Mouse (Mus musculus): ENCODE measurements around the gene Sectm1a. TPM values are rescaled to one million over a fixed set of nuclear protein-coding genes. Genes with fewer than 3 reads are reported as not detected.
"Not testable (repeated sequence)": the region's sequence is repeated elsewhere in the genome, so short reads cannot be mapped to it uniquely, and the experiment has no call there.

Sectm1a gene
- polyA plus RNA-seq, 1 experiment = not detected

GRCm38 (mm10) chr11:121047826-121048399, 33.1 kb downstream of the Sectm1a start:
- no peak overlapping the region for H3K4me3 ChIP-seq (ENCODE audit: insufficient read depth, poor library complexity, severe bottlenecking)
- H3K36me3 ChIP-seq (ENCODE audit: control insufficient read depth, insufficient read depth) = no peaks in the 10 kb centered on the region
- no peaks in the 10 kb centered on the region for H3K79me2 ChIP-seq (ENCODE audit: control insufficient read depth, insufficient read depth)
- H3K79me3 ChIP-seq (ENCODE audit: low read depth) = no peaks in the 10 kb centered on the region
- TF ChIP-seq USF1 (IDR thresholded peaks at IDR 0.05; ENCODE audit: low read depth) (no peak), MYOD1 (IDR thresholded peaks at IDR 0.05; ENCODE audit: control insufficient read depth, insufficient read length, low read depth) (no peak), CTCF (IDR thresholded peaks at IDR 0.05; ENCODE audit: control insufficient read depth, insufficient read depth, insufficient read length) (no peak), MAX (IDR thresholded peaks at IDR 0.05) (no peak), CEBPB (IDR thresholded peaks at IDR 0.05; ENCODE audit: low read depth) (no peak), MYOG (IDR thresholded peaks at IDR 0.05; ENCODE audit: control insufficient read depth, extremely low read depth, insufficient read length) (no peak), FOSL1 (IDR thresholded peaks at IDR 0.05; ENCODE audit: insufficient read depth, low read length, poor library complexity, severe bottlenecking) (no peak)
- H3K27me3 ChIP-seq (ENCODE audit: control insufficient read depth, insufficient read depth, insufficient read length) = no peaks in the 10 kb centered on the region
- no peak overlapping the region for H3ac ChIP-seq (ENCODE audit: control insufficient read depth, insufficient read length, low read depth)

GRCm38 (mm10) chr11:121045286-121045685, 35.7 kb downstream of the Sectm1a start:
- no peak overlapping the region for H3K4me3 ChIP-seq (ENCODE audit: insufficient read depth, poor library complexity, severe bottlenecking)
- H3K36me3 ChIP-seq (ENCODE audit: control insufficient read depth, insufficient read depth) = no peaks in the 10 kb centered on the region
- no peaks in the 10 kb centered on the region for H3K27me3 ChIP-seq (ENCODE audit: control insufficient read depth, insufficient read depth, insufficient read length)
- TF ChIP-seq FOSL1 (IDR thresholded peaks at IDR 0.05; ENCODE audit: insufficient read depth, low read length, poor library complexity, severe bottlenecking) = no peak
- TF ChIP-seq MYOG (IDR thresholded peaks at IDR 0.05; ENCODE audit: control insufficient read depth, extremely low read depth, insufficient read length) = no peak
- TF ChIP-seq MAX (IDR thresholded peaks at IDR 0.05) = no peak
- TF ChIP-seq CEBPB (IDR thresholded peaks at IDR 0.05; ENCODE audit: low read depth) = no peak
- TF ChIP-seq CTCF (IDR thresholded peaks at IDR 0.05; ENCODE audit: control insufficient read depth, insufficient read depth, insufficient read length) = no peak
- TF ChIP-seq USF1 (IDR thresholded peaks at IDR 0.05; ENCODE audit: low read depth) = no peak
- TF ChIP-seq MYOD1 (IDR thresholded peaks at IDR 0.05; ENCODE audit: control insufficient read depth, insufficient read length, low read depth) = no peak
- H3K79me2 ChIP-seq (ENCODE audit: control insufficient read depth, insufficient read depth) = no peaks in the 10 kb centered on the region
- H3ac ChIP-seq (ENCODE audit: control insufficient read depth, insufficient read length, low read depth) = no peak overlapping the region
- no peaks in the 10 kb centered on the region for H3K79me3 ChIP-seq (ENCODE audit: low read depth)

- TF ChIP-seq MYOD1 (IDR thresholded peaks at IDR 0.05; ENCODE audit: control insufficient read depth, insufficient read length, low read depth) = peak; percentile 24
- H3K79me2 ChIP-seq (ENCODE audit: control insufficient read depth, insufficient read depth); H3K4me3 ChIP-seq (ENCODE audit: insufficient read depth, poor library complexity, severe bottlenecking); H3K79me3 ChIP-seq (ENCODE audit: low read depth); H3K27me3 ChIP-seq (ENCODE audit: control insufficient read depth, insufficient read depth, insufficient read length); H3ac ChIP-seq (ENCODE audit: control insufficient read depth, insufficient read length, low read depth); H3K36me3 ChIP-seq (ENCODE audit: control insufficient read depth, insufficient read depth): not testable (repeated sequence)
Measured at GRCm38 (mm10) chr11:121043025-121043424, 38.0 kb downstream of the Sectm1a start.

- TF ChIP-seq CEBPB (IDR thresholded peaks at IDR 0.05; ENCODE audit: low read depth) = no peak
- TF ChIP-seq MAX (IDR thresholded peaks at IDR 0.05) = no peak
- peak; percentile 88 for TF ChIP-seq USF1 (IDR thresholded peaks at IDR 0.05; ENCODE audit: low read depth)
- TF ChIP-seq MYOG (IDR thresholded peaks at IDR 0.05; ENCODE audit: control insufficient read depth, extremely low read depth, insufficient read length) = no peak
- TF ChIP-seq FOSL1 (IDR thresholded peaks at IDR 0.05; ENCODE audit: insufficient read depth, low read length, poor library complexity, severe bottlenecking) = no peak
- Histone ChIP-seq H3K79me3 (ENCODE audit: low read depth) (no peaks in the 10 kb centered on the region), H3K27me3 (ENCODE audit: control insufficient read depth, insufficient read depth, insufficient read length) (peaks cover 13% of the 10 kb centered on the region), H3K4me3 (ENCODE audit: insufficient read depth, poor library complexity, severe bottlenecking) (no peak overlapping the region), H3K36me3 (ENCODE audit: control insufficient read depth, insufficient read depth) (no peaks in the 10 kb centered on the region), H3K79me2 (ENCODE audit: control insufficient read depth, insufficient read depth) (no peaks in the 10 kb centered on the region), H3ac (ENCODE audit: control insufficient read depth, insufficient read length, low read depth) (no peak overlapping the region)
Measured at GRCm38 (mm10) chr11:121042480-121042879, 38.5 kb downstream of the Sectm1a start.

GRCm38 (mm10) chr11:121041636-121042035, 39.4 kb downstream of the Sectm1a start:
- no peak overlapping the region for H3ac ChIP-seq (ENCODE audit: control insufficient read depth, insufficient read length, low read depth)
- H3K4me3 ChIP-seq (ENCODE audit: insufficient read depth, poor library complexity, severe bottlenecking) = no peak overlapping the region
- TF ChIP-seq CTCF (IDR thresholded peaks at IDR 0.05; ENCODE audit: control insufficient read depth, insufficient read depth, insufficient read length) = no peak
- no peak for TF ChIP-seq MYOG (IDR thresholded peaks at IDR 0.05; ENCODE audit: control insufficient read depth, extremely low read depth, insufficient read length)
- TF ChIP-seq MYOD1 (IDR thresholded peaks at IDR 0.05; ENCODE audit: control insufficient read depth, insufficient read length, low read depth) = no peak
- no peak for TF ChIP-seq USF1 (IDR thresholded peaks at IDR 0.05; ENCODE audit: low read depth)
- TF ChIP-seq CEBPB (IDR thresholded peaks at IDR 0.05; ENCODE audit: low read depth) = no peak
- TF ChIP-seq MAX (IDR thresholded peaks at IDR 0.05) = no peak
- no peak for TF ChIP-seq FOSL1 (IDR thresholded peaks at IDR 0.05; ENCODE audit: insufficient read depth, low read length, poor library complexity, severe bottlenecking)
- H3K27me3 ChIP-seq (ENCODE audit: control insufficient read depth, insufficient read depth, insufficient read length) = peaks cover 21% of the 10 kb centered on the region
- no peaks in the 10 kb centered on the region for H3K79me3 ChIP-seq (ENCODE audit: low read depth)
- H3K79me2 ChIP-seq (ENCODE audit: control insufficient read depth, insufficient read depth) = no peaks in the 10 kb centered on the region
- H3K36me3 ChIP-seq (ENCODE audit: control insufficient read depth, insufficient read depth) = no peaks in the 10 kb centered on the region

- Histone ChIP-seq H3K36me3 (ENCODE audit: control insufficient read depth, insufficient read depth) (no peaks in the 10 kb centered on the region), H3K79me2 (ENCODE audit: control insufficient read depth, insufficient read depth) (no peaks in the 10 kb centered on the region), H3K27me3 (ENCODE audit: control insufficient read depth, insufficient read depth, insufficient read length) (peaks cover 25% of the 10 kb centered on the region), H3K4me3 (ENCODE audit: insufficient read depth, poor library complexity, severe bottlenecking) (no peak overlapping the region), H3ac (ENCODE audit: control insufficient read depth, insufficient read length, low read depth) (no peak overlapping the region), H3K79me3 (ENCODE audit: low read depth) (no peaks in the 10 kb centered on the region)
- TF ChIP-seq CEBPB (IDR thresholded peaks at IDR 0.05; ENCODE audit: low read depth) = no peak
- TF ChIP-seq MYOG (IDR thresholded peaks at IDR 0.05; ENCODE audit: control insufficient read depth, extremely low read depth, insufficient read length) = no peak
- TF ChIP-seq USF1 (IDR thresholded peaks at IDR 0.05; ENCODE audit: low read depth) = no peak
- TF ChIP-seq MYOD1 (IDR thresholded peaks at IDR 0.05; ENCODE audit: control insufficient read depth, insufficient read length, low read depth) = peak; percentile 64
- TF ChIP-seq CTCF (IDR thresholded peaks at IDR 0.05; ENCODE audit: control insufficient read depth, insufficient read depth, insufficient read length) = peak; percentile 61
Measured at GRCm38 (mm10) chr11:121041212-121041611, 39.8 kb downstream of the Sectm1a start.
